Mouse (Mus musculus) 3134 (cell line): ENCODE data around the gene Dusp14.

Experiments used
- DNase-seq: peaks from one replicate; pipeline ENCODE4 v3.0.0-alpha.2; 2011; ENCODE audit warnings: low spot score; ENCODE audit not compliant: insufficient read length; ENCODE audit errors: extremely low read depth

Dusp14 gene

GRCm38 (mm10) chr11:84027231-84027630, 41.8 kb downstream of the Dusp14 start:
- DNase-seq = peak; percentile 30

- DNase-seq = no peak
These were observed 52.1 kb downstream of the Dusp14 start for GRCm38 (mm10) chr11:84016810-84017508.

GRCm38 (mm10) chr11:84016147-84016809, 52.8 kb downstream of the Dusp14 start:
- no peak for DNase-seq

- DNase-seq = no peak
These were observed 56.0 kb downstream of the Dusp14 start for GRCm38 (mm10) chr11:84013105-84013504.

GRCm38 (mm10) chr11:84011576-84011975, 57.5 kb downstream of the Dusp14 start:
- DNase-seq = no peak

- no peak for DNase-seq
These were observed 58.0 kb downstream of the Dusp14 start for GRCm38 (mm10) chr11:84011050-84011449.

- no peak for DNase-seq
These were observed 58.6 kb downstream of the Dusp14 start for GRCm38 (mm10) chr11:84010411-84010810.

GRCm38 (mm10) chr11:84009001-84009400, 60.1 kb downstream of the Dusp14 start:
- DNase-seq = no peak

- no peak for DNase-seq
These were observed 65.1 kb downstream of the Dusp14 start for GRCm38 (mm10) chr11:84003986-84004385.

- DNase-seq = no peak
These were observed 67.8 kb downstream of the Dusp14 start for GRCm38 (mm10) chr11:84001257-84001656.

GRCm38 (mm10) chr11:83999411-83999915, 69.6 kb downstream of the Dusp14 start:
- DNase-seq = no peak

- DNase-seq = no peak
These were observed 70.1 kb downstream of the Dusp14 start for GRCm38 (mm10) chr11:83998993-83999392.
